Mouse (Mus musculus): ENCODE data around the gene Klra3. TPM values are rescaled to one million over a fixed set of nuclear protein-coding genes. Genes with fewer than 3 reads are reported as not detected.
"Not testable (repeated sequence)": the region's sequence is repeated elsewhere in the genome, so short reads cannot be mapped to it uniquely, and the experiment has no call there.

The Klra3 gene
- polyA plus RNA-seq (2014; fragmentation: Nextera tagmentation; extraction: Ambion mirVana): not detected in 2 replicates

DNA sequence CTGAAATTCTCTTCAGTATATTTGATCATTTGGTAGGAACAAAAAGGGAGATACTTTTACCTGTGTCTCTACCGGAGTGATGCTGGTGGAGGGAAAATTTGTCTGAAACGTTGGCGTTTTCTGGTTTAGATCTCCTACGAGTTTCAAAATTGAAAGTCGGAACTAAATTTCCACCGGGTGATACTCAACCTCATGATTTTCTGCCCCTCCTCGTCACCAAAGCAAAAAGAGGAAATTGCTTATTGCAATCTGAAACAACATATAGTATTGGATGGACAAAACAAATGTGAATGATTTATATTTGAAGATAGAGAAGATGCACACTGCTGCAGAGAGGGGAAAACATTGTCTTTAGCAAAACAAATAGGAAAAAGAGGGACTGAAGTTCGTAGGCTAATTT is at the start of gene Klra3:
Gene Klra3 (minus strand): TSS at position 164 of the 400 bp plus-strand sequence.
- DNase-seq (ENCODE audit: low spot score) (no peak), ATAC-seq (replicated peaks; ENCODE audit: low FRiP score, low TSS enrichment, low read depth) (no peak)
- Histone ChIP-seq H3K9me3 (ENCODE audit: control insufficient read depth, low read length) (no peaks in the 10 kb centered on the region), H3K27ac (ENCODE audit: low read depth) (no peak within 1 kb of the TSS), H3K4me2 (ENCODE audit: low read length) (no peak within 1 kb of the TSS), H3K4me3 (ENCODE audit: low read depth, low read length) (no peak within 1 kb of the TSS), H3K9ac (ENCODE audit: low read length) (no peak within 1 kb of the TSS), H3K36me3 (ENCODE audit: control insufficient read depth, insufficient read depth, low read length) (no peaks in the 10 kb centered on the region), H3K27me3 (replicated peaks; ENCODE audit: control insufficient read depth, insufficient read depth, low read length) (no peaks in the 10 kb centered on the region), H3K4me1 (replicated peaks; ENCODE audit: control insufficient read depth, insufficient read depth, low read length) (no peaks in the 10 kb centered on the region)
- WGBS: 87% methylated on average over 8 of the region's 8 CpGs

DNA sequence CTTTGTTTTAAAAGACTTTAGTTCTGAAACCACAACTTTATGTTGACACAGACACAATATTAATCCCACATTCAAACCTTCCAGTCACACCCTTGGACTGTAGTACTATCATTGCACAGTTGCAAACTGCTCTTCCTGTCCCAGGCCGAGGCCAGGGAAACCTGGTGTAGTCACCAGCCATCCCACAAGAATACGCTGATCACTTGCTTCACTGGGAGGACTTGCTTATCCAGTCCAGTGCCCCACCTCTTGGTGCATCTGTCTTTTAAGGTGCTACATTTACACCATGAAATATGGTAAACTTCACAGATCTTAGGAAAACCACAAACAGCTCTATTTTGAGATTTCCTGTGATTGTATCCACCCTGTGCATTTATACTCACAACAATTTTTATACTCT is 49.4 kb upstream of the Klra3 start, which contains the start of gene Klra1:
Gene Klra1 (minus strand): TSS at position 125 of the 400 bp plus-strand sequence.
- WGBS: 86% methylated on average over 2 of the region's 2 CpGs
- no peak within 1 kb of the TSS for H3K9ac ChIP-seq (ENCODE audit: low read length)
- H3K4me3 ChIP-seq (ENCODE audit: low read depth, low read length): no peak within 1 kb of the TSS
- no peaks in the 10 kb centered on the region for H3K9me3 ChIP-seq (ENCODE audit: control insufficient read depth, low read length)
- DNase-seq (ENCODE audit: low spot score): no peak
- no peak within 1 kb of the TSS for H3K27ac ChIP-seq (ENCODE audit: low read depth)
- H3K27me3 ChIP-seq (replicated peaks; ENCODE audit: control insufficient read depth, insufficient read depth, low read length): no peaks in the 10 kb centered on the region
- no peaks in the 10 kb centered on the region for H3K4me1 ChIP-seq (replicated peaks; ENCODE audit: control insufficient read depth, insufficient read depth, low read length)
- H3K4me2 ChIP-seq (ENCODE audit: low read length): no peak within 1 kb of the TSS
- no peak for ATAC-seq (replicated peaks; ENCODE audit: low FRiP score, low TSS enrichment, low read depth)
- no peaks in the 10 kb centered on the region for H3K36me3 ChIP-seq (ENCODE audit: control insufficient read depth, insufficient read depth, low read length)

GRCm38 (mm10) chr6:130385803-130386202 is 48.4 kb upstream of the Klra3 start:
- no peak for DNase-seq (ENCODE audit: low spot score)
- no peak overlapping the region for H3K4me2 ChIP-seq (ENCODE audit: low read length)
- WGBS: 58% methylated on average over 1 of the region's 1 CpGs
- no peaks in the 10 kb centered on the region for H3K27me3 ChIP-seq (replicated peaks; ENCODE audit: control insufficient read depth, insufficient read depth, low read length)
- H3K9ac ChIP-seq (ENCODE audit: low read length): no peak overlapping the region
- H3K27ac ChIP-seq (ENCODE audit: low read depth): no peak overlapping the region
- H3K36me3 ChIP-seq (ENCODE audit: control insufficient read depth, insufficient read depth, low read length): no peaks in the 10 kb centered on the region
- no peaks in the 10 kb centered on the region for H3K9me3 ChIP-seq (ENCODE audit: control insufficient read depth, low read length)
- no peak for ATAC-seq (replicated peaks; ENCODE audit: low FRiP score, low TSS enrichment, low read depth)
- H3K4me1 ChIP-seq (replicated peaks; ENCODE audit: control insufficient read depth, insufficient read depth, low read length): no peaks in the 10 kb centered on the region
- no peak overlapping the region for H3K4me3 ChIP-seq (ENCODE audit: low read depth, low read length)

GRCm38 (mm10) chr6:130382375-130382774 is 45.0 kb upstream of the Klra3 start:
- ATAC-seq (replicated peaks; ENCODE audit: low FRiP score, low TSS enrichment, low read depth): no peak

DNA sequence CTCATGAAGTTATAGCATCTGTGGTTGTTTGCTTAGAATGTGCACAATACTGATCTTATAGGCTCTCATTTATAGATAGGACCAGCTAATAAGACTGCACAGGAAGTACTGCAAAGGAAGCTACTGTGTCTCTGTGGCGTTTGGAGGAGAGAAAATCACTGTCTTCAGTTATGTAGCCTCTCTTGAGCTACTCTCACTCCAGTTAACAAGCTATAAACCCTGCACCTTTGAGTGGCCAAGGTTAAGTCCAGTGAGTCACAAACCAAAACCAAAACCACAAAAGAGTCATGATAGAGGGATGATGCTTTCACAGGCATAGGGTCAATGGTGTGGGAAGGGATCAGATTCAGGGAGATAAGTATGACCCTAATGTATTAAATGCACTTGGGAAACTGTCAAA is 8.0 kb upstream of the Klra3 start:
- not testable (repeated sequence) for H3K9ac ChIP-seq (ENCODE audit: low read length); H3K4me3 ChIP-seq (ENCODE audit: low read depth, low read length); H3K27me3 ChIP-seq (replicated peaks; ENCODE audit: control insufficient read depth, insufficient read depth, low read length); H3K9me3 ChIP-seq (ENCODE audit: control insufficient read depth, low read length); DNase-seq (ENCODE audit: low spot score); H3K4me2 ChIP-seq (ENCODE audit: low read length); H3K27ac ChIP-seq (ENCODE audit: low read depth); H3K4me1 ChIP-seq (replicated peaks; ENCODE audit: control insufficient read depth, insufficient read depth, low read length); H3K36me3 ChIP-seq (ENCODE audit: control insufficient read depth, insufficient read depth, low read length); ATAC-seq (replicated peaks; ENCODE audit: low FRiP score, low TSS enrichment, low read depth)
- 41% methylated on average over 1 of the region's 1 CpGs for WGBS

More at GRCm38 (mm10) chr6:130382375-130382774, 45.0 kb upstream of the Klra3 start:
- Histone ChIP-seq H3K4me3 (ENCODE audit: low read depth, low read length) (no peak overlapping the region), H3K36me3 (ENCODE audit: control insufficient read depth, insufficient read depth, low read length) (no peaks in the 10 kb centered on the region), H3K4me1 (replicated peaks; ENCODE audit: control insufficient read depth, insufficient read depth, low read length) (no peaks in the 10 kb centered on the region), H3K9ac (ENCODE audit: low read length) (no peak overlapping the region), H3K4me2 (ENCODE audit: low read length) (no peak overlapping the region), H3K27me3 (replicated peaks; ENCODE audit: control insufficient read depth, insufficient read depth, low read length) (no peaks in the 10 kb centered on the region), H3K9me3 (ENCODE audit: control insufficient read depth, low read length) (no peaks in the 10 kb centered on the region), H3K27ac (ENCODE audit: low read depth) (no peak overlapping the region)
- DNase-seq (ENCODE audit: low spot score): no peak
- WGBS: 76% methylated on average over 4 of the region's 4 CpGs

GRCm38 (mm10) chr6:130341973-130342372 is 4.6 kb upstream of the Klra3 start:
- H3K4me2 ChIP-seq (ENCODE audit: low read length); H3K27me3 ChIP-seq (replicated peaks; ENCODE audit: control insufficient read depth, insufficient read depth, low read length); H3K9me3 ChIP-seq (ENCODE audit: control insufficient read depth, low read length); DNase-seq (ENCODE audit: low spot score); H3K9ac ChIP-seq (ENCODE audit: low read length); H3K36me3 ChIP-seq (ENCODE audit: control insufficient read depth, insufficient read depth, low read length); H3K4me1 ChIP-seq (replicated peaks; ENCODE audit: control insufficient read depth, insufficient read depth, low read length); ATAC-seq (replicated peaks; ENCODE audit: low FRiP score, low TSS enrichment, low read depth); H3K27ac ChIP-seq (ENCODE audit: low read depth); H3K4me3 ChIP-seq (ENCODE audit: low read depth, low read length): not testable (repeated sequence)
- 76% methylated on average over 2 of the region's 2 CpGs for WGBS

DNA sequence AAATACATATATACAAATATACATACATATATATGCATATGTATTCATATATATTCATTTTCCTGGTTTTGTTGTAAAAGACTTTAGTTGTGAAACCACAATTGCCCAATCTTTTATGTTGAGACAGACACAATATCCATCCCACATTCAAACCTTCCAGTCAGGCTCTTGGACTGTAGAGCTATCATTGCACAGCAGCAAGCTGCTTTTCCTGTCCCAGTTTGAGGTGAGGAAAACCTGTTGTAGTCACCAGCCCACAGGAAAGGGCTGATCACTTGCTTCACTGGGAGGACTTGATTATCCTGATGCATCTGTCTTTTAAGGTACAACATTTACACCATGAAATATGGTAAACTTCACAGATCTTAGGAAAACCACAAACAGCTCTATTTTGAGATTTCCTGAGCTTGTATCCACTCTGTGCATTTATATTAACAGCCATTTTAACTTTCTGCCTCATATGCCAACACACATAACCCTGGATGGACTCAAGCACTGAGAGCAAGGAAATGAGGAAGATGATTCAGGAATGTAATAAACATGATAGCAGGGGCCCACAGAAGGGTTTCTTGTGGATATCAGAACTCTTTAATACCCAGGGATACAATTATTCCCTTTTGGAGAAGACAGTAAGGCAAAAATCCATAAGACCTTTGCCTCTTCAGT is 49.3 kb downstream of the Klra3 start:
- Histone ChIP-seq H3K27me3 (replicated peaks; ENCODE audit: control insufficient read depth, insufficient read depth, low read length) (no peaks in the 10 kb centered on the region), H3K36me3 (ENCODE audit: control insufficient read depth, insufficient read depth, low read length) (no peaks in the 10 kb centered on the region), H3K9me3 (ENCODE audit: control insufficient read depth, low read length) (no peaks in the 10 kb centered on the region), H3K9ac (ENCODE audit: low read length) (no peak overlapping the region), H3K4me1 (replicated peaks; ENCODE audit: control insufficient read depth, insufficient read depth, low read length) (no peaks in the 10 kb centered on the region), H3K4me2 (ENCODE audit: low read length) (no peak overlapping the region), H3K4me3 (ENCODE audit: low read depth, low read length) (no peak overlapping the region), H3K27ac (ENCODE audit: low read depth) (no peak overlapping the region)
- no peak for ATAC-seq (replicated peaks; ENCODE audit: low FRiP score, low TSS enrichment, low read depth)
- DNase-seq (ENCODE audit: low spot score): no peak

DNA sequence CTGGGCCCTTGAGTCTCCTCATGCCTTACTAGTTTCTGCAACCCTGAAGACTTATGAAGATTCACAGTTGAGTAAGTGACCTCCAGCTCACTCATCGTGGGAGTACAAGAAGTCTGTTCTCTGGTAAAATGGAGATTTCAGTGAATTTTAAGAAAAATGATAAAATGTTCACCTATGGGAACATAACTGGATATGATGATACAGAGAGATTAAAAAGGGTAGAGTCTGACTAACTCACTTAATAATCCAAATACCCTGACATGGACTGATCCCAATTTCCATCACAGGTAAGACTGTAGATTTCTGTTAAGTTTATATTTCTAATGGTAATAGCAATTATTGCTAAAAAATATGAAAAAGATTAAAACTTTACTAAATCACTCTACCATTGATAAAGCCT is 55.5 kb downstream of the Klra3 start, which contains the start of gene Klra10:
Gene Klra10 (minus strand): TSS at position 101 of the 400 bp plus-strand sequence.
- H3K4me2 ChIP-seq (ENCODE audit: low read length); H3K9ac ChIP-seq (ENCODE audit: low read length); H3K36me3 ChIP-seq (ENCODE audit: control insufficient read depth, insufficient read depth, low read length); H3K4me1 ChIP-seq (replicated peaks; ENCODE audit: control insufficient read depth, insufficient read depth, low read length); H3K27ac ChIP-seq (ENCODE audit: low read depth); H3K9me3 ChIP-seq (ENCODE audit: control insufficient read depth, low read length); H3K27me3 ChIP-seq (replicated peaks; ENCODE audit: control insufficient read depth, insufficient read depth, low read length); ATAC-seq (replicated peaks; ENCODE audit: low FRiP score, low TSS enrichment, low read depth); H3K4me3 ChIP-seq (ENCODE audit: low read depth, low read length); DNase-seq (ENCODE audit: low spot score): not testable (repeated sequence)
- WGBS: 55% methylated on average over 1 of the region's 1 CpGs
